Mouse (Mus musculus) CD8-positive naive resting alpha-beta T cell, adult 57 days (primary cell): Measurements from ENCODE around the gene Gm49318. TPM values are rescaled to one million over a fixed set of nuclear protein-coding genes. Genes with fewer than 3 reads are reported as not detected.

Experiments used
- total RNA-seq: library from RNA; stranded (reverse); gene quantifications from one replicate; pipeline ENCODE4 v1.2.4, GENCODE M21; 2023

The Gm49318 gene
- total RNA-seq: not detected

DNA sequence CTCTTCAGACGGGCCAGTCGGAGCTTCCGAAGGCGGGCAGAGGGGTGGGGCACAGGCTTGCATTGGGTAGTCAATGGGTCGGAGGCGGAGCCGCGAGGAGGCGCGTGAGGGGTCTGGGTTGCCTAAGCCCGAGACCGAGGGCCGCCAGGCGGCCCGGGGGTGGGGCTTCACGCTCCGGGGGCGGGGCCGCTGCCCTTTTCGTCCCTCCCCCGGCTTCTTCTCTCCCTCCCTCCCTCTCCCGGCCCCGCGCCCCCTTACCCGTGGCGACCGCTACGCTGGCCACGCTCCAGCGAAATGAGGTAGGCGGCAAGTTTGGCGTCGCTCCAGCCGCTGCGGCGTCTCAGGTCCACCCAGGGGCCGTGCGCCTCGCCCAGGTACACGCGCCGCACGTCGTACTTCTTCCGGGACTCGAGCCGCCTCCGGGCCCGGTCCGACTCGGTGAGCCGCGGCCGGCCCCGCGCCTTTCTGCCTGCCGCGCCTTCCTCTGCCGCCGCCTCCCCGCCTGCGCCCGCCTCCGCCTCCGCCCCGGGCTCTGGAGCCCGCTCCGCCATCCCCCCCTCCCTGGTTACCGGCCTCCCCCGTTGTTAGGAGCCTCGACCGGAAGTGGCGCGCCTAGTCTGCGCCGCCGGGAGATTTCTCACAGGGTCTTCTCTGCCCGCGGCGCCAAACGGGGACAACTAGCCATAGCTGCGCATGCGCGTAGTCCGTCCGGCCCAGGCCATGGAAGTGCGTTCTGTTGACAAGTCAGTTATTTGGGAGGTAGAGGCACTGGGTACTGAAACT, at the start of gene Gm49318, which contains the start of gene Zfp653:
TSS of gene Gm49318 (minus strand) at position 469 of the 783 bp plus-strand sequence.
TSS of gene Zfp653 (minus strand) at position 586 of the 783 bp plus-strand sequence.

DNA sequence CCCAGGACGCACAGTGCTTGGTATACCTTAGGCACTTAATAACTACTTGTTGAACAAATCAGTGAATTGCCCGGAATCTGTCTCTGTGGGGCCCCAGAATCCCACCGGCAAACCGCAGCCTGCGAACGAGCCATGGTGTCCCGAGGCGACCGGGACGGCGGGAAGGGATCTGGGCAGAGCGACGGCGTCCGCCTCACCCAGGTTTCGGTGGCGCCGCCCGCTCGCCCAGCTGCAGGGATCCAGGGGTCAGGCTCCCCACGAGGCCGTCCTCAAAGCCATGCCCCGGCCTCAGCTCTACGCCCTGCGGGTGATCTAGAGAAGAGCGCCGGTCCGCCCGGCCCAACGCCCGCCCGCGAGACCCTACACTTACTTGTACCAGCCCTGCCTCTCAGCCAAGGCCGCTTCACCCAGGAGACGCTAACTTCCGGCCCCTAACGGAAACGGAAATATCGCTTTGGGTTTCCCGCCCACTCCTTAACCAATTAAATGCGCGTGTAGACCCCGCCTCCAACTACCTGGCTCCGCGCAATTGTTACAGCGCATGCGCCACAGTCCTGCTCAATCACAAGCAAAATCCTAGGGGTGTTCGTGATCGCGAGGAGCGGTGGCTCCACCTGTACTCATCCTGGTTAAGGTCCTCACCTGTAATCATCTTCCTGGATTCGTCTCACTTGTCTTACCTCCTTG, 45.8 kb upstream of the Gm49318 start, which contains the start of gene Elof1:
TSS of gene Elof1 (minus strand) at position 433 of the 687 bp plus-strand sequence.

DNA sequence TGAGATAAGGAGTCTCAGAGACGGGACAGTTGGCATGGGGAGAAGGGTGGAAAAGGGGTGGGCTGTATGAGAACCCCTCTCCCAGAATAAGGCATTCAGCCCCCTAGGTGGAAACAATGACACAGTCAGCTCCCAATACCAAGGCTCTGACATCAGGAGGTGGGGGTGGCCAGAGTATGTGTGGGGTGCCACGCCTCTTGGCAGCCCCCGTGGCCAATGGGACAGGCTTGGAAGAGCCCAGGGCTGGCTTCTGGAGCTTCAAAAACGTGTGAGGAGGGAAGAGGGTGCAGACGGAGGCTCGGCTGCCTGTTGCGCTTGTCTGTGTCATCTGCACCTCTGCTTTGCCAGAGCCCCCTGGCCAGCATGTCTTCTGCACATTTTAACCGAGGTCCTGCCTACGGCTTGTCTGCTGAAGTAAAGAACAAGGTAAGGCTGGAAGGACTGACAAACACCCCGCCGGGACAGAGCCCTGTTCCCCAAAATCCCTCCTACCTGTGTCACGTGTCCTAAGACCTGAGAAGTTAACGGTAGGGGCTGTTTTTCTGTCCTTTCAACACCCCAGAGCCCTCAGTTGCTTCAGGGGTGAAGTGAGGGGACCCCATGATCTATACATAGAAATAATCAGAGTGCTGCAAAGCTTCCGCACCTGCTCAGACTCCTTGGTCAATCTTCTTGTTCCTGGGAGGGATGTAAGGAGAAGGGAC, 28.1 kb upstream of the Gm49318 start, which contains the start of gene Cnn1:
TSS of gene Cnn1 (plus strand) at position 224 of the 704 bp plus-strand sequence.

DNA sequence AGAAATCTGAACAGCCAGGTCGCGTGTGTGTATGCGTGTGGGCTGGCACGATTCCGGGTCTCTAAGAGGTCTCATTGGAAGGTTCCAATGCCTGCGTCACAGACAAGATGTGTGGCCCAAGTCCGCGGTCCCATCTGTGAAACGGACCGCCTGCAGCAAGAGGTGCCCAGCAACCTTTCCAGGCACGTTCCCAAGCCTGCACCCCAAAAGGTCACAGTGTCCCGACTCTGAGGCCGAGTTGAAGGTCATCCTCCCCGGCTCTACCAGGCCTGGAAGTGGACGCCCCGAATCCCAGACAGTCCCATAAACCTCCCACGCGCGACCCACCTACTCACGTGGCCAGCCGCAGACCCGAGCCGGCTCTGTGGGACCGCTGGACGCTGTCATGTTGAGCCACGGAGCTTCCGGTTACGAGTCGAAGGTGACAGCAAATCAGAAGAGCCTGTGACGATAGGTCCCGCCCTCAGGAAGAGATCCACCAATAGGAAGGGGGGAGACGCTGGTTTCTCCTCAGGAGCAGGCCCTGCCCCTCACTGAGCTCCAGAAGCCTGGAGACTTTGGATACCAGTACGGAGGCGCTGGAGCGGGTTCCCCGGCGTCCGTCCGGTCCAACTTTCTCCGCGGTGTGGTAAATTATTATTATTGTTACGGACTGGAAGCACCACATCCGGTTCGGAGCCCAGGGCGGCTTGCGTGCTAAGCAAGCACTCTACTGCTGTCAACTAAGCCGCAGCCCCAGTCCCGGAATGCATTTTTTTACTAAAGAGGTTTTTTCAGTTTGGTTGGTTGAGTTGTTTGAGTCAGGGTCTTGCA, 14.2 kb upstream of the Gm49318 start, which contains the start of gene Ecsit:
TSS of gene Ecsit (minus strand) at position 417 of the 813 bp plus-strand sequence.

DNA sequence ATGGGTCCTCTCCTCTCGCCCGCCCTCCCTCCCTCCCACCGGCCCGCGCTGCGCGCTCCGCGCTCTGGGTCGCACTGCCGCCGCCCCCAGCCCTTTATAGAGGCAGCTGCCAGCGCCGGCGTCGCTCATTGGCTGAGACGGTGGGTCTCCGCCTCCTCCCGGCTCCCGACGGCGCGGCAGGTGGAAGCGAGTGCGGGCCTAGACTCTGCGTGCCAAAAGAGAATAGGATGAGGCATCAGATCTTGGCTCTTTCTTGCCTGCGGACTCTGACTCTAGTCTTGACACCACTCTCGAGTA, 19.2 kb downstream of the Gm49318 start, which contains the start of gene Elavl3:
TSS of gene Elavl3 (minus strand) at position 66 of the 297 bp plus-strand sequence.

DNA sequence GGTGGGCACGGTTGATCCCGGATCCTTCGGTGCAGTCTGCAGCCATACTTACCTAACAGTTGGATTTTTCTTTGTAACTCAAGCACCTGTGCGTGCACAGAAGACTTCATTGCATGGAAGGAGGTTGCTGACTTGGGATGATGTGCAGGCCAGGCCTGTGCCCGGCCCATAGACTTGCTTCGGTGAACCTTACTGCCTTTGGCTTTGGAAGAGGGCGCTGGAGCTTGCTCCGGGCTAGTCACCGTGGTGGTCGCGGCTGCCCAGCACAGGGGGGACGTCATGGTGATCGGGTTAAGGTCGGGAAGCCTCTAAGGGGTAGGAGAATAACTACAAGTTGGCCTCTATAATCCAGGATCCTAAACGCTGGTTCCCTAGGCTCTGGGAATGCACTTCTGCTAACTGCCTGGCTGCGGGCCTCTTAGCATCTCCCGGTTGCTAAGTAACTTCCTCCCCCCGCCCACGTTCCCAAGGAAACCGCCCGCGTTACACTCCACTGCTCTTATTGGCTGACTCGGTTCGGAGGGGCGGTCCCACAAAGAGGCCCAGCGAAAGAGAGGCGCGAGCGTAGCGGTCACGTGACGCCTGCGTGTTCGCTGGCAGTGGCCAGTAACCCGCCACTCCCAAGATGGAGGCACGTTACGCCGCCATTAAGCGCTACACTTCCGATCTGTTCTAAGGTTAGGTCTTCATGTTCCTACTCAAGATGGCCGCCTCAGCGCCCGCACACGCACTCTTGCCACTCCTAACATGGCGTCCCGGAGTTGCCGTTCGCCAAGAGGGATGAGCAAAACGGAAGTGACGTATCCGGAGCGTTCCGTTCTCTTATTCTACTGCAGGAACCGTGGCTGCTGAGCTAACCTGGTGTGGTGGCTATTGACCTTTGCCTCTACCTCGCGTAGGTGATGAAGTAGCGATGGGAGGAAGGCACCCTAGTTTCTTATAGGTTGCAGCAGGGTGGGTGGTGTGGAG, 68.6 kb downstream of the Gm49318 start, which contains the start of the genes Ccdc151 and Prkcsh:
TSS of gene Ccdc151 (minus strand) at position 441 of the 969 bp plus-strand sequence.
TSS of gene Prkcsh (plus strand) at position 613 of the 969 bp plus-strand sequence.

DNA sequence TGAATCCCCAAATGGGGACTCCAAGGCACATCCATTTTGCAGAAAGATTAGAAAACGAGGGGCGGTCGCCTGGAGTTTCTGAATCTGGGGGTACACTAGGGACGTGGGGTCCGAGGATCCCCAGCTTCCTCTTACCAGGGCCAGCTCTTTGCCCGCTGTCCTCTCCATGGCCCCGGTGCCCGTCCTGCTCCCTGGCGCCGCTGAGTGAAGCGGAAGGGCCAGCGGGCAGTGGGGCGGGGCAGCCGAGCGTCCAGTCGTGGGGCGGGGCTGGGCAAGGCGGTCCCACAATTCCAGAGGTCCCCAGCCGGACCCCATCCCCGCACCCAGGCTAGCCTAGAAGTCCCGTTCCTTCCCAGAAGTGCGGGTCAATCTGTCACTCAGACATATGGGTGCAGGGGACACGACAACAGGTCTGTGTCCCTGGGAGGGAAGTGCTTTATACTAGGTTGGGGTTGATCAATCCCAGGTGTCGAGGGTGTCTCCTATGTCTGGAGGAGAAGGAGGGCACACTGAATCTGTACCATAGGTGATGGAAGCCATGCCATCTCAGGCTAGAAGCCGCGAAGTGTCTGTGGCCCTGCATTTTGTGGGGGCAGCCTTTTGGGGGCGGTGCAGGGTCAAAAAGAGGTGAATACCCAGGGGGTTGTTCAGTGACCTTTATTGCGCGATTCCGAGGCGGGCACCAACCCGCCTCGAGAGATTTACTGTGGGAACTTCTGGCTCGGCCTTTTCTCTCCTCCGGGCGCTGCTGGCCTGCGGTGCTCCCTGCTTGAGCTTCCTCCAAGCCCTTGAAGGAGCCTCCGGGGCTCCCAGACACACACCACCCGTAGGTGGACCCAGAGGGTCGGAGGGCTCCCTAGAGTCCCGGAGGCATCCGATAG, 81.6 kb downstream of the Gm49318 start, which contains the start of gene Rgl3:
TSS of gene Rgl3 (minus strand) at position 217 of the 881 bp plus-strand sequence.

Other genes with a start within 250 kb of the Gm49318 start
- gene Angptl8, start 235.7 kb downstream of the Gm49318 start, total RNA-seq: not detected
- 7.0 TPM for gene Dock6, start 218.6 kb downstream of the Gm49318 start, total RNA-seq
- gene Rab3d, start 153.1 kb downstream of the Gm49318 start, total RNA-seq: 10.0 TPM
- not detected for gene Ccdc159, start 143.8 kb downstream of the Gm49318 start, total RNA-seq
- not detected for gene Tmem205, start 143.7 kb downstream of the Gm49318 start, total RNA-seq
- gene Plppr2, start 134.2 kb downstream of the Gm49318 start, total RNA-seq: 0.31 TPM
- 7.4 TPM for gene Swsap1, start 115.5 kb downstream of the Gm49318 start, total RNA-seq
- not detected for gene Epor, start 107.8 kb downstream of the Gm49318 start, total RNA-seq
- gene Rgl3, start 81.8 kb downstream of the Gm49318 start, total RNA-seq: not detected
- gene Ccdc151, start 68.6 kb downstream of the Gm49318 start, total RNA-seq: not detected
- 93.5 TPM for gene Prkcsh, start 68.5 kb downstream of the Gm49318 start, total RNA-seq
- 0.18 TPM for gene Elavl3, start 19.2 kb downstream of the Gm49318 start, total RNA-seq
- gene Zfp653, start 117 bp upstream of the Gm49318 start, total RNA-seq: 28.6 TPM
- gene Ecsit, start 14.2 kb upstream of the Gm49318 start, total RNA-seq: 26.7 TPM
- not detected for gene Cnn1, start 28.0 kb upstream of the Gm49318 start, total RNA-seq
- 25.6 TPM for gene Elof1, start 45.9 kb upstream of the Gm49318 start, total RNA-seq
- 239 TPM for gene Acp5, start 64.5 kb upstream of the Gm49318 start, total RNA-seq
- 12.7 TPM for gene Pigyl, start 85.6 kb upstream of the Gm49318 start, total RNA-seq
- gene Zfp872, start 116.8 kb upstream of the Gm49318 start, total RNA-seq: not detected
- gene Zfp809, start 154.5 kb upstream of the Gm49318 start, total RNA-seq: 39.3 TPM
- gene Zfp599, start 188.6 kb upstream of the Gm49318 start, total RNA-seq: 2.4 TPM
- 12.9 TPM for gene Zfp810, start 236.4 kb upstream of the Gm49318 start, total RNA-seq